Mouse (Mus musculus) CH12.LX (cell line): ENCODE data around the gene Slc30a2.

Experiments
- CTCF ChIP-seq, 2 experiments: IDR thresholded peaks in 1 of 2; conservative IDR thresholded peaks in 1 of 2; 2 replicates each; pipeline ENCODE4 v1.5.1; 2011 to 2012; ENCODE audit warnings: low read depth in 2 of 2, low read length in 2 of 2, improper control_type of control experiment in 1 of 2, inconsistent platforms in 1 of 2, mild to moderate bottlenecking in 1 of 2, moderate library complexity in 1 of 2
- ELF1 ChIP-seq: IDR thresholded peaks from 2 replicates; pipeline ENCODE4 v1.6.1; 2014; ENCODE audit warnings: low read depth, mild to moderate bottlenecking, inconsistent platforms, low read length, improper control_type of control experiment
- GABPA ChIP-seq: IDR thresholded peaks from 2 replicates; pipeline ENCODE4 v1.6.1; 2012; ENCODE audit warnings: low read depth, low read length, improper control_type of control experiment, inconsistent platforms; ENCODE audit not compliant: insufficient replicate concordance
- MEF2A ChIP-seq: IDR thresholded peaks from 2 replicates; pipeline ENCODE4 v1.6.1; 2014; ENCODE audit warnings: low read depth, mild to moderate bottlenecking, inconsistent platforms, low read length, improper control_type of control experiment, borderline replicate concordance
- MXI1 ChIP-seq: IDR thresholded peaks from 2 replicates; pipeline ENCODE4 v1.6.1; 2011; ENCODE audit warnings: mild to moderate bottlenecking, low read depth, low read length, improper control_type of control experiment
- POLR2A ChIP-seq: IDR thresholded peaks from 2 replicates; pipeline ENCODE4 v1.6.1; 2011; ENCODE audit warnings: low read depth, mild to moderate bottlenecking, improper control_type of control experiment, low read length
- POLR2AphosphoS2 ChIP-seq: IDR thresholded peaks from 2 replicates; pipeline ENCODE4 v1.6.1; 2011; ENCODE audit warnings: low read depth, low read length, improper control_type of control experiment
- SIN3A ChIP-seq: IDR thresholded peaks from 2 replicates; pipeline ENCODE4 v1.6.1; 2012; ENCODE audit warnings: low read length, improper control_type of control experiment, inconsistent platforms
- SMC3 ChIP-seq: IDR thresholded peaks from 2 replicates; pipeline ENCODE4 v1.6.1; 2011; ENCODE audit warnings: low read depth, low read length, improper control_type of control experiment
- TBP ChIP-seq: conservative IDR thresholded peaks from 2 replicates; pipeline ENCODE4 v1.6.1; 2011; ENCODE audit warnings: low read depth, low read length, improper control_type of control experiment
- USF1 ChIP-seq: IDR thresholded peaks from 2 replicates; pipeline ENCODE4 v1.6.1; 2014; ENCODE audit warnings: low read depth, mild to moderate bottlenecking, inconsistent platforms, low read length, improper control_type of control experiment
- ZKSCAN1 ChIP-seq: IDR thresholded peaks from 2 replicates; pipeline ENCODE4 v1.6.1; 2012; ENCODE audit warnings: low read depth, inconsistent platforms, low read length, improper control_type of control experiment, borderline replicate concordance

- TF ChIP-seq GABPA (no peak), MXI1 (no peak), CTCF (conservative IDR thresholded peaks at IDR 0.05 in 1 of 2, IDR thresholded peaks at IDR 0.05 in 1 of 2; ENCODE audit: low read depth in 2 of 2, low read length in 2 of 2) (no peak), POLR2A (no peak), SMC3 (no peak), SIN3A (no peak), TBP (no peak), ELF1 (no peak), MEF2A (no peak), ZKSCAN1 (no peak), USF1 (no peak), POLR2AphosphoS2 (no peak)
These were observed 7.7 kb downstream of the Slc30a2 start for GRCm38 (mm10) chr4:134350641-134351040.
